8 mouse cellular contexts compared by ENCODE assay signal in genomic region chr10:13968989-13969388, GRCm38 (mm10). TPM values are rescaled to one million over a fixed set of nuclear protein-coding genes. Genes with fewer than 3 reads are reported as not detected.
A peak's percentile ranks its signal among the peaks of the same experiment; 100 is the strongest.
DNase-seq lines count a peak whose midpoint lies in the region; ATAC-seq lines count a peak whose summit lies in the region.

No protein-coding gene starts in this region.

- ATAC-seq in cerebellum, adult (ENCODE audit: insufficient number of reproducible peaks, low FRiP score, low TSS enrichment), result no peak
- ATAC-seq in midbrain, embryonic 16.5 days, result no peak
- ATAC-seq in embryonic facial prominence, embryonic 15.5 days (ENCODE audit: insufficient number of reproducible peaks, low FRiP score, low TSS enrichment, low read depth), result no peak
- ATAC-seq in megakaryocyte progenitor cell, adult 5-6 weeks (replicated peaks; ENCODE audit: poor library complexity), result peak; percentile 23; the same call in 1 of the 2 replicates

- 25% methylated on average over 8 of the region's 8 CpGs for WGBS in midbrain, embryonic 10.5 days
- 19% methylated on average over 8 of the region's 8 CpGs for WGBS in midbrain, embryonic 16.5 days
- WGBS in embryonic facial prominence, embryonic 15.5 days, result 15% methylated on average over 8 of the region's 8 CpGs

- H3K9me3 ChIP-seq in midbrain, embryonic 10.5 days (replicated peaks), result no peaks in the 10 kb centered on the region
- H3K9me3 ChIP-seq in midbrain, embryonic 16.5 days (replicated peaks; ENCODE audit: control insufficient read depth, low read length, poor library complexity, severe bottlenecking), result no peaks in the 10 kb centered on the region
- H3K9me3 ChIP-seq in embryonic facial prominence, embryonic 15.5 days (replicated peaks), result no peaks in the 10 kb centered on the region

- H3K9ac ChIP-seq in midbrain, embryonic 16.5 days (ENCODE audit: low read depth, low read length), result no peak overlapping the region
- no peak overlapping the region for H3K9ac ChIP-seq in embryonic facial prominence, embryonic 15.5 days

- H3K4me1 ChIP-seq in midbrain, embryonic 10.5 days, result peaks cover 24% of the 10 kb centered on the region
- H3K4me1 ChIP-seq in midbrain, embryonic 16.5 days (ENCODE audit: control insufficient read depth, insufficient read depth, low read length), result peaks cover 2% of the 10 kb centered on the region; the same call in 1 of the 2 replicates
- H3K4me1 ChIP-seq in embryonic facial prominence, embryonic 15.5 days, result 0 out of 2 replicates have a peak, but pooled peaks cover 6% of the 10 kb centered on the region

- peaks cover 5% of the 10 kb centered on the region for H3K27me3 ChIP-seq in midbrain, embryonic 10.5 days (ENCODE audit: low read depth, poor library complexity, severe bottlenecking)
- H3K27me3 ChIP-seq in midbrain, embryonic 16.5 days (ENCODE audit: control insufficient read depth, insufficient read depth, low read depth, low read length), result no peaks in the 10 kb centered on the region
- H3K27me3 ChIP-seq in embryonic facial prominence, embryonic 15.5 days, result no peaks in the 10 kb centered on the region

- H3K36me3 ChIP-seq in midbrain, embryonic 10.5 days, result no peaks in the 10 kb centered on the region
- H3K36me3 ChIP-seq in midbrain, embryonic 16.5 days (ENCODE audit: control insufficient read depth, insufficient read depth, low read length), result no peaks in the 10 kb centered on the region
- H3K36me3 ChIP-seq in embryonic facial prominence, embryonic 15.5 days, result no peaks in the 10 kb centered on the region

- no peak overlapping the region; the same call in 1 of the 2 replicates for H3K4me2 ChIP-seq in midbrain, embryonic 16.5 days (ENCODE audit: low read length)
- H3K4me2 ChIP-seq in embryonic facial prominence, embryonic 15.5 days (replicated peaks), result no peak overlapping the region

- no peak overlapping the region for H3K4me3 ChIP-seq in midbrain, embryonic 10.5 days
- H3K4me3 ChIP-seq in midbrain, embryonic 16.5 days (ENCODE audit: low read depth, low read length), result no peak overlapping the region
- H3K4me3 ChIP-seq in embryonic facial prominence, embryonic 15.5 days (replicated peaks), result 0 out of 2 replicates have a peak overlapping the region, but pooled peaks have one; percentile 1

- peak; percentile 38 for DNase-seq in cerebellum, adult 11 months
- DNase-seq in midbrain, embryonic 10.5 days (ENCODE audit: low spot score), result peak; percentile 20
- no peak for DNase-seq in adrenal gland, postnatal 36 days
- DNase-seq in ovary, adult 18-20 months (ENCODE audit: low spot score), result no peak

- H3K27ac ChIP-seq in midbrain, embryonic 10.5 days (replicated peaks), result no peak overlapping the region
- no peak overlapping the region for H3K27ac ChIP-seq in midbrain, embryonic 16.5 days (ENCODE audit: low read length)
- H3K27ac ChIP-seq in embryonic facial prominence, embryonic 15.5 days (replicated peaks), result no peak overlapping the region

RNA-seq across cellular contexts. Expression of gene Hivep2, which starts 3.1 kb away (rescaled TPM):
- polyA plus RNA-seq in midbrain, embryonic 10.5 days (2016; fragmentation: Nextera tagmentation; extraction: Ambion mirVana), result 1.2 and 2.0 TPM in 2 replicates
- polyA plus RNA-seq in midbrain, embryonic 16.5 days (2015; fragmentation: Nextera tagmentation; extraction: Ambion mirVana), result 10.7 and 11.0 TPM in 2 replicates
- 10.0 and 11.7 TPM in 2 replicates for polyA plus RNA-seq in embryonic facial prominence, embryonic 15.5 days (2015; fragmentation: Nextera tagmentation; extraction: Ambion mirVana)
- 1.2 and 2.0 TPM in 2 replicates for total RNA-seq in megakaryocyte progenitor cell, adult 5-6 weeks (2015)
- total RNA-seq in megakaryocyte progenitor cell, adult 5-6 weeks (2017), result 0.57 and 1.6 TPM in 2 replicates
- 10 to 100 TPM; 33.7 to 35.1 TPM for total RNA-seq in adrenal gland, postnatal 36 days (2021)

Comparison
In these comparisons a context has a peak if more than half of its experiments do, and no peak if none do; other contexts are left out.
1. DNase-seq: peak in cerebellum, adult 11 months (single experiment) and midbrain, embryonic 10.5 days (single experiment); none in adrenal gland, postnatal 36 days (0 of 2) and ovary, adult 18-20 months (single experiment).